ENCODE assay signal across 13 mouse cellular contexts in the genomic region with DNA sequence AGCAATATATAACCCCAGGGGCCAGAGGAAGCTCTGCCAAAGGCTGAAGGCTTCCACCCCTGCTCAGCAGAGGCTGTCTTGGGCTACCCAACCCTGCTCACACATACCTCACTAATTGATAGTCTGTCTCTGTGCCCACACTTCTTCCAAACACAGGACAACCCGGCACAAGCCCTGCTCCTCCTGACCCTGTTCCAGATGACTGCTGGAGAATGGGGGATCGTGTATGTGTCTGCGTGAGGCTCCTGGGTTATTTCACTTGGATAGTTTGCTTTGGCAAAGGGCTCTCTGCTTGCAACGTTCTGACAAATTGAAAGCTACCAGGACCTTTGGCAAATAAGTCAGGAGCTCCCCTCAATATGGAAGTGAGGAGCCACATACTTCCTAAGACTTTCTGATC.
"Had no signal": no experiment of that assay in that cellular context is flagged by ENCODE, and none has a peak within 500 bp of the region (broad histone marks: within the 10 kb centered on the region; RNA-seq: fewer than 3 reads in every experiment).

No protein-coding gene starts in this region.

- H3K9me3 ChIP-seq: liver, embryonic 13.5 days had no signal

- H3K4me1 ChIP-seq: liver, embryonic 13.5 days had no signal

- DNase-seq: kidney, adult 18-20 months; kidney, postnatal 25 days; layer of hippocampus, adult 9-11 months; liver, embryonic 13.5 days; lung, adult 2 months; lung, postnatal 14 days; lung, postnatal 4 days; midbrain, embryonic 14.5 days; thymus, adult 18-20 months; thymus, postnatal 36 days had no signal

- H3K4me2 ChIP-seq: liver, embryonic 13.5 days; midbrain, embryonic 11.5 days had no signal

- H3K27ac ChIP-seq: kidney, postnatal 0 days; layer of hippocampus, adult 2 months; liver, embryonic 13.5 days had no signal

- H3K4me3 ChIP-seq: layer of hippocampus, adult 2 months; liver, embryonic 13.5 days had no signal

- H3K36me3 ChIP-seq: liver, embryonic 13.5 days had no signal

- H3K9ac ChIP-seq: liver, embryonic 13.5 days had no signal

- H3K27me3 ChIP-seq: liver, embryonic 13.5 days had no signal
